Mouse (Mus musculus) ES-E14 (cell line): ENCODE measurements around the gene Gm17018.

Source experiments
- CHD2 ChIP-seq: IDR thresholded peaks from 2 replicates; pipeline ENCODE4 v1.6.1; 2014; ENCODE audit warnings: mild to moderate bottlenecking, low read depth, low read length, inconsistent platforms
- HCFC1 ChIP-seq: IDR thresholded peaks from 2 replicates; pipeline ENCODE4 v1.6.1; 2012; ENCODE audit warnings: low read length, inconsistent platforms, borderline replicate concordance; ENCODE audit not compliant: insufficient read depth
- MAFK ChIP-seq: IDR thresholded peaks from 2 replicates; pipeline ENCODE4 v1.6.1; 2014; ENCODE audit warnings: mild to moderate bottlenecking, low read depth, low read length, inconsistent platforms; ENCODE audit not compliant: insufficient read depth
- ZC3H11A ChIP-seq: IDR thresholded peaks from 2 replicates; pipeline ENCODE4 v1.6.1; 2012; ENCODE audit warnings: low read depth, mild to moderate bottlenecking, inconsistent platforms, low read length, borderline replicate concordance
- ZNF384 ChIP-seq: IDR thresholded peaks from 2 replicates; pipeline ENCODE4 v1.6.1; 2012; ENCODE audit warnings: low read depth, low read length, inconsistent platforms

DNA sequence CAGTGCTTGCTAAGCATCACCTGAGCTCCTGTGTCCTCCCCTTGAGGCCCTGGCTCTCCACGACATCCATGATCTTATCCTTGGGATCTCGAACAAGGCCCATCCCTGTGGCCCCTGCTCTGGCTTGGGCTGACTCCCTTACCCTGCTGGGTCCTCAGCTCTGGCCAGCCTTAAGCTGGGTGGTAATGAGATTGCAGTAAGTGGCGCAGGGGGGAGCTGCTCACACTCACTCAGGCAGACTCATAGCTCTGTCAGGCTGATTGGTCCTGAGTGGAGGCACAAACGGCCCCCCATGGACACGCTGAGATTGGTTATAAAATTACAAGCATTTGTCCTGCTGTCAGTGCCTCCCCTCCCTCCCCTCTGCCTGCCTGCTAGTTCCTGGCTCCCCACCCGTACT, 24.5 kb upstream of the Gm17018 start:
- no peak for TF ChIP-seq HCFC1
- TF ChIP-seq CHD2, result no peak
- TF ChIP-seq MAFK, result no peak
- no peak for TF ChIP-seq ZC3H11A
- TF ChIP-seq ZNF384, result no peak
